Mouse (Mus musculus): ENCODE results near the gene Cep112. TPM values are rescaled to one million over a fixed set of nuclear protein-coding genes. Genes with fewer than 3 reads are reported as not detected.

Cep112 gene
- total and polyA plus RNA-seq, 2 experiments from 2014 or later: 14.1 to 19.5 TPM

DNA sequence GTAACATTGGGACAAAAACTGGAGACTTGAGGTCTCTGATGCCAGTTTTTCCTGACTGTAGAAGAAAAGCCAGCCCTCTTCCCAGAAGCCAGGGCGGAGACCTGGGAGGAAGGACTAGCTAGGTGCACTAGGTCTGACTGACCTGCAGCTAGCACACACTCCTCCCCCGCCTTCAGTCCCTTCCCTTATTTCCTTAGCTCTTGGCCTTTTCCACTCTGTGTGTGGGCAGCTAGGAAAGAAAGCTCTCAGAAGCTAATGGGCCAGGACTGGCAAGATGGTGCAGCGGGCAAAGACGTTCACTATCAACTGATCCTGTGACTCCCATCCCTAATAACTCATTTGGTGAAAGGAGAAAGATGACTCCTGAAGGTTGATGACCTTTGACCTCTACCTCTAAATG, 477.3 kb downstream of the Cep112 start:
- ATAC-seq (ENCODE audit: low FRiP score) (no peak), DNase-seq (ENCODE audit: low spot score) (no peak)
- H3K9ac ChIP-seq (replicated peaks; ENCODE audit: low read length, poor library complexity, severe bottlenecking): no peak overlapping the region
- no peaks in the 10 kb centered on the region for H3K4me1 ChIP-seq (ENCODE audit: insufficient read depth, low read length)
- no peaks in the 10 kb centered on the region for H3K27me3 ChIP-seq (ENCODE audit: insufficient read depth, low read length)
- no peak for TF ChIP-seq CTCF (IDR thresholded peaks at IDR 0.05)
- H3K4me2 ChIP-seq (ENCODE audit: low read depth, low read length, poor library complexity, severe bottlenecking): no peak overlapping the region
- H3K27ac ChIP-seq (ENCODE audit: low read depth, low read length): no peak overlapping the region
- H3K36me3 ChIP-seq (ENCODE audit: insufficient read depth, low read length): no peaks in the 10 kb centered on the region
- no peaks in the 10 kb centered on the region for H3K9me3 ChIP-seq (ENCODE audit: low read length)
- WGBS: 83% methylated on average over 4 of the region's 4 CpGs
- no peak overlapping the region for H3K4me3 ChIP-seq (ENCODE audit: low read depth, low read length)

DNA sequence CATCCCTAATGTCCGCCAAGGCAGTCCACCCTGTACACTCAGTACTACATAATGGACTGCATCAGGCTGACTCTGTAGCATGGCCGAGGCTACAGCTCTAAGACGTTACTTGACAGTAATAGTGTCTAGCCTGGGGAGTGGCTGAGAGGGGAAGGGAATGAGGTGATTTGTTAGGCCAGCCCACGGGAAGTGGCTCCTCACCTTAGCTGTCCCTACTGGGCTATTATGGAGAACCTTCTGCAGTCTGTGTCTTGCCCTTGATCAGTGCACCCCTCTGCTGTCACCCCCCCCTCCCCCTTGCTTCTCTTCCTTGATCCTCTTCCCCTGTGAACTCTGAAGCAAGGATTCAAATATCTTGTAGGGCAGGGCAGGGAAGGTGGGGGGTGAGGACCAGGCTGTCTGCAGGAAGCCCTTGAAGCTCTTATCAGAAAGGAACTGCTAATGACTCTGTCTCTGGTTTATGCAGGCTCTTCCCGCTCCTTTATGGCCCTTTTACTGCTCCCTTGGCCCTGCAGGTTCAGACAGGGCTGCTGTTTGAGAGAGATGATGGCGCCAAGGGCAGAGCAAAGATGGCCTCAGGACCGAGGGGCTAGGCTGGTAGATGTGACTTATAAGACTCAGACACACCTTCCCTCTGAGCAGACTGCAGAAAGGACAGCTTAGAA, 481.7 kb downstream of the Cep112 start:
- Histone ChIP-seq H3K4me3 (ENCODE audit: low read depth, low read length) (no peak overlapping the region), H3K9me3 (ENCODE audit: low read length) (no peaks in the 10 kb centered on the region), H3K27ac (ENCODE audit: low read depth, low read length) (no peak overlapping the region), H3K9ac (replicated peaks; ENCODE audit: low read length, poor library complexity, severe bottlenecking) (no peak overlapping the region), H3K4me1 (ENCODE audit: insufficient read depth, low read length) (no peaks in the 10 kb centered on the region), H3K27me3 (ENCODE audit: insufficient read depth, low read length) (peaks cover 6% of the 10 kb centered on the region), H3K36me3 (ENCODE audit: insufficient read depth, low read length) (no peaks in the 10 kb centered on the region), H3K4me2 (ENCODE audit: low read depth, low read length, poor library complexity, severe bottlenecking) (no peak overlapping the region)
- ATAC-seq (ENCODE audit: low FRiP score) (no peak), DNase-seq (ENCODE audit: low spot score) (no peak)
- no peak for TF ChIP-seq CTCF (IDR thresholded peaks at IDR 0.05)
- 73% methylated on average over 7 of the region's 7 CpGs for WGBS

DNA sequence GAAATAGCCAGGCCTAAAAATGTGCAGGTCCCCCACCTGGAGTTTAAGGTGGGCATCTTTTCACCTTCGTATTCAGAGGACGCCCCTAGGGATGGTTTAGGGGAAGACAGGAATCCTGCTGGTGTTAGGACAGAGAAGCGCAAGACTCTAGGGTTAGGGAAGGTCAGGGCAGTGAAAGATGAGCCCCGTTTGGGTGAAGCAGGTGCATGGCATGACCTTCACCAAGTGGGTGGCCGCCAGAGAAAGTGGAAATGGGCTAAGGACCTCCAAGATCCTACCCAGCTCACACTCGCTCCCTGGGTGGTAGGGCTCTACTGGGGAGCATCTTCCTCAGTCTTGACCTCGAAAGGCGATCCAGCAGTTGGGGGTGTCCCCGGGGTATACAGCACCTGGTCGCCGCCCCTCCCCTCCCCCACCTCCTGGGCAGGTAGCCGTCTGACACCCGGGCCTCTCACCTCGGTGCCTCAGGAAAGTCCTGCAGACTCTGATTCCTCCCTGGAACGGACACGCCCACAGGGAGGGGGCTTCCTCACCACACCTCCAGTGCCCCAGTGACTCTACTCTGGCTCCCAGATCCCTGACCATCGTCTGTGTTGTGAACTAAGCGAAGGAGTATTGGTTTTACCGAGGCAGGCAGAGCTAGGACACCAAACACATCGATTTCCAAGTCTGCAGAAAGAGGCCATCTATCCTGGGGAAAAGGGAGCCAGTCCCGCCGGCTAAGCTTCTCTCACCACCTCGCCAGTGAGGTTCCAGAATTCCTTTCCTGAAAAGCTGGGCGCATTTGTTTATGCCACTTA, 484.6 kb downstream of the Cep112 start:
- H3K27me3 ChIP-seq (ENCODE audit: insufficient read depth, low read length): peaks cover 6% of the 10 kb centered on the region
- no peak overlapping the region for H3K4me3 ChIP-seq (ENCODE audit: low read depth, low read length)
- H3K36me3 ChIP-seq (ENCODE audit: insufficient read depth, low read length): no peaks in the 10 kb centered on the region
- 0 out of 2 replicates have a peak, but pooled peaks have one; percentile 6 for TF ChIP-seq CTCF (IDR thresholded peaks at IDR 0.05)
- H3K4me1 ChIP-seq (ENCODE audit: insufficient read depth, low read length): no peaks in the 10 kb centered on the region
- no peak for DNase-seq (ENCODE audit: low spot score)
- no peak overlapping the region for H3K4me2 ChIP-seq (ENCODE audit: low read depth, low read length, poor library complexity, severe bottlenecking)
- no peak overlapping the region for H3K9ac ChIP-seq (replicated peaks; ENCODE audit: low read length, poor library complexity, severe bottlenecking)
- WGBS: 22% methylated on average over 23 of the region's 24 CpGs
- no peak overlapping the region for H3K27ac ChIP-seq (ENCODE audit: low read depth, low read length)
- no peak for ATAC-seq (ENCODE audit: low FRiP score)
- H3K9me3 ChIP-seq (ENCODE audit: low read length): no peaks in the 10 kb centered on the region

Other genes with a start within 250 kb of the Cep112 start
- not detected in 2 replicates for gene Apoh, start 81.8 kb upstream of the Cep112 start, total RNA-seq (2014; rRNA removed)
- gene Apoh, start 81.8 kb upstream of the Cep112 start, polyA plus RNA-seq (2015; fragmentation: Nextera tagmentation; extraction: Ambion mirVana): 0.35 and 0.80 TPM in 2 replicates
- gene Prkca, start 81.3 kb upstream of the Cep112 start, total RNA-seq (2014; rRNA removed): 27.6 and 32.0 TPM in 2 replicates
- 5.4 and 7.9 TPM in 2 replicates for gene Prkca, start 81.3 kb upstream of the Cep112 start, polyA plus RNA-seq (2015; fragmentation: Nextera tagmentation; extraction: Ambion mirVana)

All from midbrain, postnatal 0 days (tissue).